19 mouse cellular contexts compared by ENCODE assay signal in the genomic region with DNA sequence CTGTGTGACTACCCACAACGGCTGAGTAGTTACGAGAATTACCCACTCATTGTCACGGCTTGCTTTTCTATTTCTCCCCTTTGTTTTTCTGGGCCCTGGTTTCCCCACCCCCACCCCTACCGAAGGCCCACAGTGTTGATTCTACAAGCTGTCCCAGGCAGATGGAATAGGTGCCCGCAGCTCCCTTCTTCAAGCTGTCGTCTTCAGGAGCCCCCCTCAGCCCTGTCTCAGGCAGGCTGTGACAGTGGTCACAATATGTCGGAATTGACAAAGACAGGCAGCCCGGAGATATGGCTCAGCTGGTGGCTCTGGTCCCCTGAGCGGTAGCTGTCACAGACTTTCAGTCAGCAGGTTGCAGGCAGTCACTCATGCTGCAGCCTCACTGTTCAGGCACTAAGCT.
DNase-seq lines count a peak whose midpoint lies in the region; ATAC-seq and TF ChIP-seq lines count a peak whose summit lies in the region.
"Had no signal": no experiment of that assay in that cellular context is flagged by ENCODE, and none has a peak within 500 bp of the region (broad histone marks: within the 10 kb centered on the region; RNA-seq: fewer than 3 reads in every experiment).

No protein-coding gene starts in this region.

- 39% methylated on average over 9 of the region's 9 CpGs for WGBS in neural tube, embryonic 13.5 days
- WGBS in forebrain, postnatal 0 days: 34% methylated on average over 9 of the region's 9 CpGs
- WGBS in midbrain, embryonic 11.5 days: 63% methylated on average over 9 of the region's 9 CpGs

- H3K9me3 ChIP-seq in neural tube, embryonic 13.5 days: no peaks in the 10 kb centered on the region
- no peaks in the 10 kb centered on the region for H3K9me3 ChIP-seq in forebrain, postnatal 0 days (ENCODE audit: low read length)
- no peaks in the 10 kb centered on the region for H3K9me3 ChIP-seq in midbrain, embryonic 11.5 days (ENCODE audit: control insufficient read depth, low read length)
- H3K9me3 ChIP-seq: embryonic facial prominence, embryonic 10.5 days; G1E; intestine, embryonic 15.5 days; kidney, embryonic 15.5 days had no signal

- 0 out of 2 replicates have a peak, but pooled peaks have one; percentile 12 for ATAC-seq in neural tube, embryonic 13.5 days (ENCODE audit: low read depth)
- peak; percentile 83 for ATAC-seq in forebrain, postnatal 0 days
- ATAC-seq in midbrain, embryonic 11.5 days (ENCODE audit: low FRiP score): no peak; the same call in 1 of the 2 replicates
- no peak for ATAC-seq in activated CD4-positive, CD25-positive, alpha-beta regulatory T cell, adult 4 months
- ATAC-seq: intestine, embryonic 15.5 days had no signal

- intact Hi-C loops in left cerebral cortex, postnatal 36 days (cut with DNase I): loop anchor here (10.0 kb wide), 1 partner anchor 94 kb away; the partner anchor contains the start of gene Nfasc

- no peak for TF ChIP-seq CTCF in forebrain, postnatal 0 days (IDR thresholded peaks at IDR 0.05; ENCODE audit: low read depth)

- no peak for DNase-seq in neural tube, embryonic 10.5 days (ENCODE audit: extremely low spot score, low spot score)
- DNase-seq in forebrain, postnatal 0 days: peak; percentile 80
- no peak for DNase-seq in midbrain, embryonic 11.5 days (ENCODE audit: low spot score, missing footprints)
- peak; percentile 56 for DNase-seq in retina, postnatal 1 day
- DNase-seq in left cerebral cortex, postnatal 36 days (ENCODE audit: low spot score in 2 of 2): no peak
- DNase-seq in lung, postnatal 10 days: no peak
- DNase-seq: adrenal gland, adult 2 months; cerebellum, adult 9-10 months; heart, postnatal 10 days; lung, embryonic 14.5 days; thymus, adult 2 months had no signal

- peaks cover 43% of the 10 kb centered on the region for H3K4me1 ChIP-seq in neural tube, embryonic 13.5 days (replicated peaks)
- H3K4me1 ChIP-seq in forebrain, postnatal 0 days (ENCODE audit: insufficient read depth): peaks cover 37% of the 10 kb centered on the region
- H3K4me1 ChIP-seq in midbrain, embryonic 11.5 days (ENCODE audit: control insufficient read depth, insufficient read depth, low read length): no peaks in the 10 kb centered on the region; the same call in 1 of the 2 replicates

- H3K4me3 ChIP-seq in neural tube, embryonic 13.5 days: no peak overlapping the region
- no peak overlapping the region for H3K4me3 ChIP-seq in forebrain, postnatal 0 days (ENCODE audit: low read depth, low read length)
- H3K4me3 ChIP-seq in midbrain, embryonic 11.5 days (ENCODE audit: low read depth, low read length): no peak overlapping the region
- H3K4me3 ChIP-seq: embryonic facial prominence, embryonic 10.5 days; erythroblast, embryonic 14.5 days; intestine, embryonic 15.5 days; kidney, embryonic 15.5 days; myocyte had no signal

- H3K36me3 ChIP-seq in neural tube, embryonic 13.5 days: no peaks in the 10 kb centered on the region
- H3K36me3 ChIP-seq in forebrain, postnatal 0 days (ENCODE audit: insufficient read depth): no peaks in the 10 kb centered on the region
- H3K36me3 ChIP-seq in midbrain, embryonic 11.5 days (ENCODE audit: control insufficient read depth, insufficient read depth, low read length): no peaks in the 10 kb centered on the region
- H3K36me3 ChIP-seq: embryonic facial prominence, embryonic 10.5 days; G1E; intestine, embryonic 15.5 days; kidney, embryonic 15.5 days had no signal

- H3K27ac ChIP-seq in neural tube, embryonic 13.5 days (replicated peaks): peak overlapping the region; percentile 70
- H3K27ac ChIP-seq in forebrain, postnatal 0 days (ENCODE audit: low read depth, low read length): peak overlapping the region; percentile 84
- H3K27ac ChIP-seq in midbrain, embryonic 11.5 days (ENCODE audit: low read depth, low read length): peak overlapping the region; percentile 30; the same call in 1 of the 2 replicates
- H3K27ac ChIP-seq: embryonic facial prominence, embryonic 10.5 days; intestine, embryonic 15.5 days; kidney, embryonic 15.5 days had no signal

- H3K27me3 ChIP-seq in neural tube, embryonic 13.5 days: no peaks in the 10 kb centered on the region
- H3K27me3 ChIP-seq in forebrain, postnatal 0 days (ENCODE audit: insufficient read depth, low read length): no peaks in the 10 kb centered on the region
- H3K27me3 ChIP-seq in midbrain, embryonic 11.5 days (ENCODE audit: control insufficient read depth, insufficient read depth, low read length): no peaks in the 10 kb centered on the region
- H3K27me3 ChIP-seq: intestine, embryonic 15.5 days; kidney, embryonic 15.5 days had no signal

- no peak overlapping the region for H3K4me2 ChIP-seq in neural tube, embryonic 13.5 days
- no peak overlapping the region for H3K4me2 ChIP-seq in forebrain, postnatal 0 days (ENCODE audit: low read depth)
- no peak overlapping the region for H3K4me2 ChIP-seq in midbrain, embryonic 11.5 days
- H3K4me2 ChIP-seq: intestine, embryonic 15.5 days; kidney, embryonic 15.5 days; lung, embryonic 14.5 days had no signal

- H3K9ac ChIP-seq in neural tube, embryonic 13.5 days: peak overlapping the region; percentile 38; the same call in 1 of the 2 replicates
- no peak overlapping the region for H3K9ac ChIP-seq in forebrain, postnatal 0 days
- H3K9ac ChIP-seq in midbrain, embryonic 11.5 days (ENCODE audit: low read length): no peak overlapping the region
- H3K9ac ChIP-seq: intestine, embryonic 15.5 days; kidney, embryonic 15.5 days; lung, embryonic 14.5 days had no signal

Comparison
In these comparisons a context has a peak if more than half of its experiments do, and no peak if none do; other contexts are left out.
1. ATAC-seq: peak in neural tube, embryonic 13.5 days (single experiment) and forebrain, postnatal 0 days (single experiment); none in midbrain, embryonic 11.5 days (single experiment) and activated CD4-positive, CD25-positive, alpha-beta regulatory T cell, adult 4 months (single experiment).
2. H3K27ac ChIP-seq: peak in every context shown above with its lines; median percentile 84 in forebrain, postnatal 0 days; 70 in neural tube, embryonic 13.5 days; 30 in midbrain, embryonic 11.5 days.
3. DNase-seq: peak in forebrain, postnatal 0 days (single experiment) and retina, postnatal 1 day (single experiment); none in neural tube, embryonic 10.5 days (single experiment), midbrain, embryonic 11.5 days (single experiment), left cerebral cortex, postnatal 36 days (0 of 2) and lung, postnatal 10 days (single experiment).